Comparison of ENCODE assay signal across 8 mouse cellular contexts in the genomic region with DNA sequence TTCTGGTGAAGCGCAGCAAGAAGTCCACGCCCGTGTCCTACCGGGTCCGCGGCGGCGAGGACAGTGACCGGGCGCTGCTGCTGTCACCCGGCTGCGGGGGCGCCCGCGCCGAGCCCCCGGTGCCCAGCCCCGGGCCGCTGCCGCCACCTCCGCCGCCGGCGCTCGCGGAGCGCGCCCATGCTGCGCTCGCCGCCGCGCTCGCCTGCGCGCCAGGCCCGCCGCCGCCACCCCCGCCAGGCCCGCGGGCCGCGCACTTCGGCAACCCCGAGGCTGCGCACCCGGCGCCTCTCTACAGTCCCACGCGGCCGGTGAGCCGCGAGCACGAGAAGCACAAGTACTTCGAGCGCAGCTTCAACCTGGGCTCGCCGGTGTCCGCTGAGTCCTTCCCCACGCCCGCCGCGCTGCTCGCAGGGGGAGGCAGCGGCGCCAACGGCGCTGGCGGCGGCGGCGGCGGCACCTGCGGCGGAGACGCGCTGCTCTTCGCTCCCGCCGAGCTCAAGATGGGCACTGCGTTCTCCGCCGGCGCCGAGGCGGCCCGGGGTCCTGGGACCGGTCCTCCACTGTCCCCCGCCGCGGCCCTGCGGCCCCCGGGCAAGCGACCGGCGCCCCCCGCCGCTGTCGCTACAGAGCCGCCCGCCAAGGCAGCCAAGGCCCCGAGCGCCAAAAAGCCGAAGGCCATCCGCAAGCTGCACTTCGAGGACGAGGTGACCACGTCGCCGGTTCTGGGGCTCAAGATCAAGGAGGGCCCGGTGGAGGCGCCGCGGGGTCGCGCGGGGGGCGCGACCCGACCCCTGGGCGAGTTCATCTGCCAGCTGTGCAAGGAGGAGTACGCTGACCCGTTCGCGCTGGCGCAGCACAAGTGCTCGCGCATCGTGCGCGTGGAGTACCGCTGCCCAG. TPM values are rescaled to one million over a fixed set of nuclear protein-coding genes. Genes with fewer than 3 reads are reported as not detected.
DNase-seq lines count a peak whose midpoint lies in the region; ATAC-seq and TF ChIP-seq lines count a peak whose summit lies in the region.

No protein-coding gene starts in this region.

- H3K27me3 ChIP-seq in heart, embryonic 12.5 days (replicated peaks): peaks cover 84% of the 10 kb centered on the region
- H3K27me3 ChIP-seq in heart, embryonic 15.5 days: peaks cover 98% of the 10 kb centered on the region
- peaks cover 95% of the 10 kb centered on the region for H3K27me3 ChIP-seq in limb, embryonic 14.5 days (ENCODE audit: control insufficient read depth, insufficient read depth, low read length)

- peak overlapping the region; percentile 56 for H3K4me3 ChIP-seq in heart, embryonic 12.5 days
- H3K4me3 ChIP-seq in heart, embryonic 15.5 days: peak overlapping the region; percentile 55
- H3K4me3 ChIP-seq in limb, embryonic 14.5 days (replicated peaks; ENCODE audit: low read length): peak overlapping the region; percentile 48

- no peak for DNase-seq in heart, adult 8-10 months (ENCODE audit: low spot score)
- peak; percentile 70 to 76 for DNase-seq in cerebellum, postnatal 10 days
- no peak for DNase-seq in limb, embryonic 14.5 days (ENCODE audit: low spot score)
- DNase-seq in right cerebral cortex, adult 18-20 months: peak; percentile 53

- WGBS in heart, embryonic 12.5 days: 2% methylated on average over 131 of the region's 133 CpGs
- under 1% methylated on average over 92 of the region's 133 CpGs for WGBS in heart, embryonic 15.5 days
- WGBS in limb, embryonic 14.5 days: under 1% methylated on average over 29 of the region's 133 CpGs

- peak overlapping the region; percentile 97 for H3K4me2 ChIP-seq in heart, embryonic 12.5 days
- peak overlapping the region; percentile 96 for H3K4me2 ChIP-seq in heart, embryonic 15.5 days
- peak overlapping the region; percentile 94 for H3K4me2 ChIP-seq in limb, embryonic 14.5 days (replicated peaks; ENCODE audit: low read depth, low read length, severe bottlenecking)

- H3K36me3 ChIP-seq in heart, embryonic 12.5 days: no peaks in the 10 kb centered on the region
- no peaks in the 10 kb centered on the region for H3K36me3 ChIP-seq in heart, embryonic 15.5 days
- H3K36me3 ChIP-seq in limb, embryonic 14.5 days (ENCODE audit: control insufficient read depth, insufficient read depth, low read length): no peaks in the 10 kb centered on the region

- peak overlapping the region; percentile 35 for H3K9ac ChIP-seq in heart, embryonic 12.5 days
- H3K9ac ChIP-seq in heart, embryonic 15.5 days: peak overlapping the region; percentile 36; the same call in 1 of the 2 replicates
- 0 out of 2 replicates have a peak overlapping the region, but pooled peaks have one; percentile 3 for H3K9ac ChIP-seq in limb, embryonic 14.5 days (ENCODE audit: low read depth, low read length, severe bottlenecking)

- H3K4me1 ChIP-seq in heart, embryonic 12.5 days (replicated peaks): peaks cover 42% of the 10 kb centered on the region
- peaks cover 47% of the 10 kb centered on the region for H3K4me1 ChIP-seq in heart, embryonic 15.5 days (replicated peaks)
- H3K4me1 ChIP-seq in limb, embryonic 14.5 days (ENCODE audit: control insufficient read depth, insufficient read depth, low read length): peaks cover 17% of the 10 kb centered on the region

- no peak overlapping the region for H3K27ac ChIP-seq in heart, embryonic 12.5 days (ENCODE audit: poor library complexity, severe bottlenecking)
- no peak overlapping the region for H3K27ac ChIP-seq in heart, embryonic 15.5 days
- H3K27ac ChIP-seq in limb, embryonic 14.5 days (replicated peaks; ENCODE audit: low read depth, low read length): no peak overlapping the region

- 0 out of 2 replicates have a peak, but pooled peaks have one; percentile 6 for ATAC-seq in heart, embryonic 12.5 days (ENCODE audit: insufficient number of reproducible peaks, low FRiP score)
- peak; percentile 4 for ATAC-seq in CD4-positive, CD25-positive, alpha-beta regulatory T cell, adult 4 months
- 0 out of 2 replicates have a peak, but pooled peaks have one; percentile 4 for ATAC-seq in heart, embryonic 15.5 days (replicated peaks; ENCODE audit: insufficient number of reproducible peaks, insufficient read depth, low FRiP score, low read depth)
- ATAC-seq in limb, embryonic 14.5 days (ENCODE audit: low FRiP score, low read depth): 0 out of 2 replicates have a peak, but pooled peaks have one; percentile 5
- no peak for ATAC-seq in activated CD4-positive, CD25-positive, alpha-beta regulatory T cell, adult 4 months

- TF ChIP-seq POLR2A in limb, embryonic 14.5 days (IDR thresholded peaks at IDR 0.05; ENCODE audit: borderline replicate concordance, extremely low read depth, insufficient read depth, insufficient read length): no peak

- no peaks in the 10 kb centered on the region for H3K9me3 ChIP-seq in heart, embryonic 12.5 days (replicated peaks)
- no peaks in the 10 kb centered on the region for H3K9me3 ChIP-seq in heart, embryonic 15.5 days (replicated peaks)
- no peaks in the 10 kb centered on the region for H3K9me3 ChIP-seq in limb, embryonic 14.5 days (ENCODE audit: control insufficient read depth, low read length)

RNA-seq across cellular contexts. Expression of a gene that starts 0.8 kb away (rescaled TPM):
- not detected in 2 replicates for polyA plus RNA-seq in heart, embryonic 12.5 days (2016; fragmentation: Nextera tagmentation; extraction: Ambion mirVana)
- total RNA-seq in heart, adult 8-10 months (2022): not detected
- not detected for polyA plus RNA-seq in CD4-positive, CD25-positive, alpha-beta regulatory T cell, adult 4 months (2017; shearing (Covaris generic))
- polyA plus RNA-seq in heart, embryonic 15.5 days (2015; fragmentation: Nextera tagmentation; extraction: Ambion mirVana): not detected in 2 replicates
- 0.35 and 0.41 TPM in 2 replicates for polyA plus RNA-seq in limb, embryonic 14.5 days (2012; rRNA removed)
- 0.07 TPM in 1 of 2 replicates, not detected in the other for polyA plus RNA-seq in limb, embryonic 14.5 days (2014; fragmentation: Nextera tagmentation; extraction: Ambion mirVana)
- polyA plus RNA-seq in activated CD4-positive, CD25-positive, alpha-beta regulatory T cell, adult 4 months (2017; shearing (Covaris generic)): not detected

Comparison
In these comparisons a context has a peak if more than half of its experiments do, and no peak if none do; other contexts are left out.
1. DNase-seq: peak in cerebellum, postnatal 10 days (2 of 2) and right cerebral cortex, adult 18-20 months (single experiment); none in heart, adult 8-10 months (single experiment) and limb, embryonic 14.5 days (single experiment).
2. Peak in every context shown above with its lines, with median percentiles within 50 percentile points of each other: H3K4me2 ChIP-seq, H3K4me3 ChIP-seq and H3K9ac ChIP-seq.